Mouse (Mus musculus): Measurements from ENCODE around the gene Vangl2. TPM values are rescaled to one million over a fixed set of nuclear protein-coding genes. Genes with fewer than 3 reads are reported as not detected.
"Not testable (repeated sequence)": the region's sequence is repeated elsewhere in the genome, so short reads cannot be mapped to it uniquely, and the experiment has no call there.

The Vangl2 gene
- total RNA-seq, 2 experiments from 2014 or later: 4.3 to 5.9 TPM

DNA sequence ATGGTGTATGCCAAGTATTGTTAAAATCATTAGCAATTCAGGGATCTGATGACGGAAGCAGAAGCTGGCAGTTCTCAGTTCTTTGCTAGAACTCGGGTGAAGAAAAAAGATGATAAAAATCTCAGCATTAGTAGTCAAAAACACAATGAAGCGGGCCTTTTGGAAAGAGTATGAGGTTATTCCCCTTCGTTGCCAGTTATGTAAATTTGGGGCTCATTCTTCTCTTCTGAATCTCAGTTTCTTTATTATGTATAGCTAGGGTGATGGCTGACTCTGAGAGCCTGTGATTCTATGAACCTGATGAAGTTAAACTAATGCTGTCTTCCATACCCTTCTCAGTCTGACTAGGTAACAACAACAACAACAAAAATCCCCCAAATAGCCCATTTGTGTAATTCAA lies 52.4 kb downstream of the Vangl2 start:
- intact Hi-C loops (cut with DNase I): no loop called here
- no peak for DNase-seq

DNA sequence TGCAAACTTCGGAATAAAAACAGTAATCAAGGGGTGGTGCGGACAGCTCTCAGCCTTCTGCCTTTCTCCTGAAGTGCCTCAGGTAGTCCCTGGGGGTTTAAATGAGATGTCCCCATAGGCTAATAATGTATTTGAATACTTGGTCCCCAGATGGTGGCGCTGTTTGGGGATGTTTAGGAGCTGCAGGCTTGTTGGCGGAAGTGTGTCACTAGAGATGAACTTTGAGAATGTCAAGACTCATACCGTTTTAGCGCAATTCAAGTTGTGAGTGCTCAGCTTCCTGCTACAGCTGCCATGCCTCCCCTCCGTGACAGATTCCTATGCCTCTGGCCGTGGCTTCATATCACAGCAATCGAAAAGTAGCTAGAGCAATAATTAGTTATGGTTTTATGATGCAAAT lies 52.9 kb downstream of the Vangl2 start:
- intact Hi-C loops (cut with DNase I): no loop called here
- no peak for DNase-seq

DNA sequence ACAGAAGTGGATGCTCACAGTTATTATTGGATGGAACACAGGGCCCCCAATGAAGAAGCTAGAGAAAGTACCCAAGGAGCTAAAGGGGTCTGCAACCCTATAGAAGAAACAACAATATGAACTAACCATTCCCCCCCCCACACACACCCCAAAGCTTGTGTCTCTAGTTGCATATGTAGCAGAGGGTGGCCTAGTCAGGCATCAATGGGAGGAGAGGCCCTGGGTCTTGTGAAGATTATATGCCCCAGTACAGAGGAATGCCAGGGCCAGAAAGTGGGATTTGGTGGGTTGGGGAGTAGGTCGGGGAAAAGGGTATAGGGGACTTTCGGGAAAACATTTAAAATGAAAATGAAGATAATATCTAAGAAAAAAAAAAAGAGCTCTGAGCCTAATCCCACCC lies 53.9 kb downstream of the Vangl2 start:
- intact Hi-C loops (cut with DNase I); DNase-seq: not testable (repeated sequence)

DNA sequence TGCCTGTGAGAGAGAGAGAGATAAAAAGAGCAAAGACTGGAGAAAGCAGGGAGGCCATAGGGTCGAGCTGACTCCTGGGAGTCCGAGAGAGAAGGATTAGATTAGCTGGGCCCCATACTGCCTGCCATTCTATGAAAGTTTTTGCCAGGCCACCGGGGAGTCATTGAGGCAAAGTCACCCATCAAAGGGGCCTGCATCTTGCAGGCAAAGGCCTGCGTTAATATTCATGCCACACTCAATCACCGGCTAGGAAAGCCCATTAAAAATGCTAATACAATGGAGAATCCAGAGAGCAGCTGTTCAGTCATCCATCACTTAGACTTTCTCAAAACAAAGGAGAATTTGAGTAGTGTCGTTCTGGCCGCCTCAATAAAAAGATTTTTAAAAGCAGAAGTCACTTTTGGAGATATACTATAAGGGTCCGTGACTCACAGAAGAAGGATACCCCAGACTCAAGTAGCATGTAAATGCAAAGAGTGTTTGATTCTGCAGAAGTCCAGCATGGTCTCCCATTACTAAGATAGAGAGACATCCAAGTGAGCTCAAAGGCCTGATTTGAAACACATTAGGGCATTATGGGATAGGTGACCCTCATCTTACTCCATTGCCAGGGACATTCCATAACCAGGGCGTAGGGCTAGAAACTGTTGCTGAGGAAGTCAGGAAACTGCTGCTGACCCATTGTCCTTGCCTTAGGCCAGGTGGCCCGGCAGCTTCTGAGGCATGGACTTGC lies 57.2 kb downstream of the Vangl2 start:
- no peak for DNase-seq
- intact Hi-C loops (cut with DNase I): no loop called here

DNA sequence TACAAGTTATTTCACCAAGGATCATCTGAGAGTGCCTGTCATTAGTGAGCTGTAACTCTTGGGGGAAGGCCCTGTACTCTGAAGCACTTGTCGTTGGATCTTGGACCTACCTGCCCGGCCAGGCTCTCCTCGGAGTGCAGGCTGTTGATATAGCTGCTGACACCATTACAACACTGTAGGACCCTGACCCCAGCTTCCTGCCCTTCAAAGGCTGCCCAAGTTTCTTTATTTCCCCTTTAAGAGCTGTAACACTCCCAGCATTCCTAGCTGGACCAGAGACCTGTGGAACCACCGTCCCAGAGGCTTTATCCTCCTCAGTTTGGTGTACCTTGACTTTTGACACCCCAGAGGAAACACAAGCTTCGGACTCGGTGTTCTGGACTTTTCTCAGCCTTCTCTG lies 59.0 kb downstream of the Vangl2 start:
- no peak for DNase-seq

DNA sequence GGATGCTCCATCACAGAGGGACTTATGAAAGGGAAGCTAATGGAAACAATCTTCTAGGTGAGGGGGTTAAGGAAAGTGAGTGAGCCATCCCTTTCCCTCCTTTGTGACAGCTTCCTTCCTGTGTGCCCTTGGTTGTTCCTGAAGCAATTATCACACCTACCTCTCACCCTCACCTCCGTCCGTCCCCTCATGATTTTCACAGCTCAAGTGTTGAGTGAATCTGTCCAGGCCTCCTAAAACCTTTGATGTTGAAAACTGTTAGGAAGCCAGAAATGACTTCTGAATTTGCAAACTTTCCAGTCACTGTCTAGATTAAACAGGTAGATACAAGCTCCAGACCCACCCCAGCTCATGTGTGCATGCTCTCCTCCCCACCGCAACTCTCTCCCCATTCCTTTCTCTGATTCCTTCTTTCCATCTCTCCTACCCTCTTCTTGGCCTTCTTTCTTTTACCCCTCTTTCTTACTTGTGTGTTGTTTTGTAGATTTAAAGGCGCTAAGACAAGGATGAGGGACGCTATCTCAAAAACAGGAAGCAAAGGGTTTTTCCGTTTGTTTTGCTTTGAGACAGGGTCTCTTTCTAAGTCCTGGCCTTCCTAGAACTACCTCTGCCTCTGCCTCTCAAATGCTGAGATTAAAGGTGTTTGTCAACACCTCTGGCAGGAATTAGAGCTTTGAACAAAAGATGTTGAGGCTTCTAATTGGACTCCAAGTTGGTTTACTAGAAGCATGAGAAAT lies 62.0 kb downstream of the Vangl2 start:
- no peak for DNase-seq
- intact Hi-C loops (cut with DNase I): no loop called here

More for the DNA sequence above, 59.0 kb downstream of the Vangl2 start:
- intact Hi-C loops (cut with DNase I): no loop called here

DNA sequence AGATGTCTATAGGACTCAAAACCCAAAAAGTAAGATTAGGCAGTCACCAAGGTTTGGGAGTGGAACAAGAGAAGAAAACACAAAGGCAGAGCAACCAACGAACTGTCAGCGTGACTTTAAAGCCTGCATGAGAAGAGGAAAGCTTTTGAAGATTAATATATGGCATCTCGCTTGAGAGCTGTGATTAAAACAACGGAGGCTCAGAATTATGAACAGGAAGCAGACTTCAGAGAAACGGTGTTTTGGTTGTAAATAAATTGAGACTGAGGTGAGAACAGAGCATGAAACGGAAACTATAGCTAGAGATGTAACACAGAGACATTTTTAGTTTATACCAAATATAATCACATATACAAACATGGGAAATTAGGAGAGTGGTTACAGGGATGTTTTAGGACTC lies 64.6 kb downstream of the Vangl2 start:
- no peak for DNase-seq
- intact Hi-C loops (cut with DNase I): no loop called here

DNA sequence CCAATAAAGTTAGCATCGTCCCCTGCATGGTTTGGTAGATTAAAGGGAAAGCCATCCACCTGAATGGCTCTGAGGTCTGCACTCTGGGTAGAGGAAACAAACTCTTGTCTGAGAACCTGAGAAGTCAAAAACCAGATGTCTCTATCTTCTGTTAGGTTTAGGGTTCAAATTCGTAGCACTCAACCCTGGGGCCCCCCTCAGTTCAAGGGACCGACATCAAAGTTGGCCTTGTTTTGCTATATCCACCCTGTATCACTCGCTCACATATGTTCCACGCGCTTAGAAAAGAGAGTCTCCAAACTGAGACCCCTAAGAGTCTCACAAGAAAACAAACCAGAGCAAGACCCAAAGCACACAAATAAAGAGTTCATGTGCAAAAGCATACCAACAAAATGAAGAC lies 66.5 kb downstream of the Vangl2 start:
- DNase-seq: no peak
- intact Hi-C loops (cut with DNase I): no loop called here

DNA sequence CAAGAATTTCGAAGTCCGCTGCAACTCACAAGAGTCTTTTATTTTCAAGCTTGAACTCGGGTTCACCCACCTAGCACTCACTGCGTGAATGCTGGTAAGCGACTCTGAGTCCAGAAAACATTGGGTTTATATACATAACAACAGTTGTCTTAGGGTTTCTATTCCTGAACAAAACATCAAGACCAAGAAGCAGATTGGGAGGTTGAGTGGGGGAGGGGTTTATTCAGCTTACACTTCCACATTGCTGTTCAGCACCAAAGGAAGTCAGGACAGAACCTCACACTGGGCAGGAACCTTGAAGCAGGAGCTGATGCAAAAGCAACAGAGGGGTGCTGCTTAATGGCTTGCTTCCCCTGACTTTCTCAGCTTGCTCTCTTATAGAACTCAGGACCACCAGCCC lies 67.5 kb downstream of the Vangl2 start:
- intact Hi-C loops (cut with DNase I): no loop called here
- no peak for DNase-seq

DNA sequence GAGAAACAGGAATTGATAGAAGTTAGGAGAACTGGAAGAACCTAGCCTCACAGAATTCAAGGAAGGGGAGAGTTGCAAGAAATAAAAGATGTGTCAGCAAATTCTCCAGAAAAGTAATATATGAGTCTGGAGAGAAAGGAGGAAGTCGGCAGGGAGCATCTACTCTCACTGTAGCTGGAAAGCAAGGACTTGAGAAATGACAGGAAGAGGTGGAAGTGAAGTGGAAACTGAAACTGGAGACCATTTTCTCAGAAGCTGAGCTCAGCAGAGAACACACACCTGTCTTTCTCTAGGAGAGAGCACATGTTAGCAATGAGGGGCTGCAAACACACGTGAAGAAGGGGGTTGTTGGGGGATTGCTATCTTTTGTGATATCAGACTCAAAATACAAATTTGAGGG lies 70.8 kb downstream of the Vangl2 start:
- no peak for DNase-seq
- intact Hi-C loops (cut with DNase I): no loop called here

DNA sequence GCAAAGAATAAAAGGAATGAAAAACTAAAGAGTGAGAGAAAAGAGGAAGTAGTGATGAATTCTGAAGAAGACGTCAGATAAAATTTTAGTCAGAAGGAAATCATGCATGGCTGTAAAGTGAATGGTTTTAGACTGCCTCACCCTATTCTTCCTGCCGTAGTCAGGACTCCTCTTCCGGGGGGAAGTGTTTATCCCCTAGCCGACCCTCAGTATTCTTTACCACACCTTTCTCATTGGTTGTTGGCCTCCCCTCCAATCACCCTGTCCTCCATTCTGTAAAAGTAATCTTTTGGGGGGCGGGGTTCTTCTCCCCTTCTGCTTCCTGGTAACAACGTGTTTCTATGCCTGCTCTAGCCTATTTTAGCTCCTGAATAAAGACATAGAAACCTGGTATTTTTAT lies 73.2 kb downstream of the Vangl2 start:
- no peak for DNase-seq
- intact Hi-C loops (cut with DNase I): no loop called here

Other genes starting within 250 kb of the Vangl2 start
- gene Cd84, start 188.7 kb downstream of the Vangl2 start, total RNA-seq (2021): 1 to 10 TPM; 2.9 to 3.1 TPM
- gene Gm10521, start 132.8 kb downstream of the Vangl2 start, total RNA-seq (2021): under 1 TPM; 0.17 to 0.32 TPM
- gene Slamf6, start 110.9 kb downstream of the Vangl2 start, total RNA-seq (2021): 1 to 10 TPM in 1 of 2 experiments, under 1 TPM in 1; 0.79 to 3.5 TPM
- gene Nhlh1, start 29.1 kb upstream of the Vangl2 start, total RNA-seq (2021): not detected
- 100 to 1,000 TPM; 118 to 124 TPM for gene Copa, start 54.1 kb upstream of the Vangl2 start, total RNA-seq (2021)
- gene Ncstn, start 54.4 kb upstream of the Vangl2 start, total RNA-seq (2021): 10 to 100 TPM; 54.9 to 59.5 TPM
- 100 to 1,000 TPM; 122 to 124 TPM for gene Pex19, start 98.3 kb upstream of the Vangl2 start, total RNA-seq (2021)
- 100 to 1,000 TPM; 117 to 122 TPM for gene Dcaf8, start 119.6 kb upstream of the Vangl2 start, total RNA-seq (2021)
- gene Pea15a, start 178.4 kb upstream of the Vangl2 start, total RNA-seq (2021): 10 to 100 TPM; 71.1 to 77.7 TPM
- 10 to 100 TPM; 10.1 to 12.9 TPM for gene Casq1, start 191.4 kb upstream of the Vangl2 start, total RNA-seq (2021)
- not detected for gene Atp1a4, start 230.0 kb upstream of the Vangl2 start, total RNA-seq (2021)
- gene Igsf8, start 233.2 kb upstream of the Vangl2 start, total RNA-seq (2021): 10 to 100 TPM; 13.8 to 16.3 TPM

Data from heart, postnatal 14 days (tissue).